Mouse (Mus musculus) limb, embryonic 14.5 days (tissue): ENCODE data around the gene Espnl. TPM values are rescaled to one million over a fixed set of nuclear protein-coding genes. Genes with fewer than 3 reads are reported as not detected.

Experiments
- ATAC-seq: fragments of 200-750 bp; cut with Nextera tagmentation; 2 replicates; pipeline ENCODE4 v1.8.0; 2017; ENCODE audit warnings: low read depth, moderate number of reproducible peaks, moderate TSS enrichment; ENCODE audit not compliant: low FRiP score
- DNase-seq: peaks from one replicate; pipeline ENCODE4 v3.0.0-alpha.2; 2015; ENCODE audit warnings: low spot score
- H3K27ac ChIP-seq: fragments of 300-500 bp; sonication (generic); replicated peaks from 2 replicates; pipeline ENCODE4 v1.5.1; 2014; ENCODE audit warnings: low read depth, mild to moderate bottlenecking, low read length, moderate library complexity, mixed read lengths
- H3K27me3 ChIP-seq: fragments of 300-500 bp; sonication (generic); 2 replicates; pipeline ENCODE4 v1.6.1; 2014; ENCODE audit warnings: low read length, mixed read lengths; ENCODE audit not compliant: control insufficient read depth, insufficient read depth
- H3K36me3 ChIP-seq: fragments of 300-500 bp; sonication (generic); 2 replicates; pipeline ENCODE4 v1.6.1; 2014; ENCODE audit warnings: mild to moderate bottlenecking, low read length, moderate library complexity, mixed read lengths; ENCODE audit not compliant: control insufficient read depth, insufficient read depth
- H3K4me1 ChIP-seq: fragments of 300-500 bp; sonication (generic); 2 replicates; pipeline ENCODE4 v1.6.1; 2014; ENCODE audit warnings: antibody characterized with exemption, low read length, mixed read lengths; ENCODE audit not compliant: control insufficient read depth, insufficient read depth
- H3K4me2 ChIP-seq: fragments of 300-500 bp; sonication (generic); replicated peaks from 2 replicates; pipeline ENCODE4 v1.6.1; 2014; ENCODE audit warnings: low read depth, mild to moderate bottlenecking, low read length, moderate library complexity; ENCODE audit not compliant: severe bottlenecking
- H3K4me3 ChIP-seq: fragments of 300-500 bp; sonication (generic); replicated peaks from 2 replicates; pipeline ENCODE4 v1.5.1; 2014; ENCODE audit warnings: low read length
- H3K9ac ChIP-seq: fragments of 300-500 bp; sonication (generic); 2 replicates; pipeline ENCODE4 v1.6.1; 2014; ENCODE audit warnings: mild to moderate bottlenecking, low read depth, low read length, moderate library complexity; ENCODE audit not compliant: severe bottlenecking
- H3K9me3 ChIP-seq: fragments of 300-500 bp; sonication (generic); 2 replicates; pipeline ENCODE4 v1.6.1; 2016; ENCODE audit warnings: low read length; ENCODE audit not compliant: control insufficient read depth
- POLR2A ChIP-seq: fragments of 200-500 bp; IDR thresholded peaks from 2 replicates; pipeline ENCODE4 v1.8.0; 2012; ENCODE audit warnings: inconsistent platforms, mild to moderate bottlenecking, moderate library complexity, borderline replicate concordance; ENCODE audit not compliant: insufficient read depth, insufficient read length; ENCODE audit errors: extremely low read depth
- WGBS: fragments of 180-500 bp; shearing (Covaris S2); extraction: QIAGEN DNeasy Blood & Tissue Kit; methylation state at CpG from one replicate; pipeline ENCODE4 v1.1.7; 2014; 5-methylcytosine and 5-hydroxymethylcytosine counted together
- polyA plus RNA-seq, 2 experiments: library from polyadenylated mRNA; depleted of rRNA in 1 of 2; stranded (reverse) in 1 of 2; unstranded in 1 of 2; fragments of >200 nt; fragmentation: Nextera tagmentation in 1 of 2; extraction: Ambion mirVana in 1 of 2; gene quantifications; 2 replicates each; pipeline versions ENCODE4 v1.2.1 to v1.2.3; 2012 to 2014

Espnl gene
- polyA plus RNA-seq, 2 experiments, result 0.08 to 0.10 TPM

DNA sequence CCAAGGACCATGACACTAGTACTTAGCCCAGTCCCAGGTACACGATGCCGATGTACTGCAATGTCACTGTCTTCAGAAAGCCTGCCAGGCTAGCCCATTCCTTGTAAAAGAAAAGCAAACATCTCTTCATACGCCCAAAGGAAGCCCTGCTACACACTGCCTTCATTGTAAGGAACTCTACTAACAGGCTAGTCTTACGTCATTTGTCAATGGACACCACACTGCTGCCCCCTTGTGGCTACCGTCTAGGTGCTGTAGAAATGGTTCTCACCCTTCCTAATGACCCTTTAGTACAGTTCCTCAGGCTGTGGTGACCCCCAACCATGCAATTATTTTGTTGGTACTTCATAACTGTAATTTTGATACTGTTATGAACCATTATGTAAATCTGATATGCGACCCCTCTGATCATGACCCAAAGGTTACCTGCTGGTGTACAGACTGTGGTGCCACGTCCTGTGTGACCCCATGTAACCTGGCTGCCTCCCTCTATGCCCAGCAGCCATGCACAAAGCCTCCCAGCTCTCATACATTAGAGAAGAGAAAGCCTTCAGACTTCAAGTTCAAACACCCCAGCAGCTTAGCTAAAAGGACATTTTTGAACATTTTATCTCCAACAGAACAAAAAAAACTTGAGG is 58.7 kb downstream of the Espnl start:
- Histone ChIP-seq H3K4me3 (no peak overlapping the region), H3K36me3 (peaks cover 95% of the 10 kb centered on the region), H3K27me3 (no peaks in the 10 kb centered on the region), H3K4me2 (no peak overlapping the region), H3K9me3 (no peaks in the 10 kb centered on the region), H3K9ac (no peak overlapping the region), H3K27ac (no peak overlapping the region), H3K4me1 (no peaks in the 10 kb centered on the region)
- TF ChIP-seq POLR2A, result no peak
- ATAC-seq, result peak; percentile 73
- WGBS, result 61% methylated on average over 7 of the region's 7 CpGs
- peak; percentile 86 for DNase-seq

DNA sequence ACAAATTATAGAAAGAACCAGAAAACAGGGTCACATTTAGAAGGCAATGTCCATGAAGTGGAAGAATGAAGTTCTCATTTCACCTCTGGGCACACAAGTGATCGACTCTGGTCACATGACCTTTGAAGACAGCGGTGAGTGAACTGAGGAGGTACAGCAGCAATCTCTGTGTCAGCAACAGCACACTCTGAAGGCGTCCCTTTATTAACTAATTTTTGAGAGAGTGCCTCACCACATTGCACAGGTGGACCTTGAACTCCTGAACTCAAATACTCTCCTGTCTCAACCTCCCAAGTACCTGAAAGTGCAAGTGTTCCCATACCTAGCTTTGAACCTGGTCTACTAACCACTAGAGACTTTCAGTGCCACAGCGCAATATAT is 59.2 kb downstream of the Espnl start:
- no peaks in the 10 kb centered on the region for H3K4me1 ChIP-seq
- no peak overlapping the region for H3K9ac ChIP-seq
- TF ChIP-seq POLR2A, result no peak
- peaks cover 94% of the 10 kb centered on the region for H3K36me3 ChIP-seq
- H3K9me3 ChIP-seq, result no peaks in the 10 kb centered on the region
- DNase-seq, result no peak
- 93% methylated on average over 4 of the region's 4 CpGs for WGBS
- H3K4me3 ChIP-seq, result no peak overlapping the region
- no peak overlapping the region for H3K27ac ChIP-seq
- H3K27me3 ChIP-seq, result no peaks in the 10 kb centered on the region
- no peak overlapping the region for H3K4me2 ChIP-seq
- ATAC-seq, result no peak

DNA sequence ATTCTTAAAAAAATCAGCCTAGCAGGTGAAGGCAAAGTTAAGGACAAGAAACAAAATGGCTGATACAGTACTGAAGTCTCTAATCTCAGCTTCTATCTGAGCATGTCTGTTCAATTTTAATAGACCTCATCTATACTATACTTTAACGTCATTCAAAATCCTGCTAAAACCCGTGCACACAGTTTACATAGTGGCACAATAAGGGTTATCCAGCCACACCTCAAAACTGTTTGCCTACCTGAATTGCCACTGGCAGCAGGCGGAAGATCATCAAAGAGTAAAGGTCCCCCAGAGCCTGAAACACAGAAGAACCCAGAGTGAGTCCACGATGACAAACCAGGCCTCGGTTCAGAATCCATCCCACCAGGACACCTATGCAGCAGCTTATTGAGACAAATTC is 68.5 kb downstream of the Espnl start:
- no peak overlapping the region for H3K9ac ChIP-seq
- H3K27ac ChIP-seq, result no peak overlapping the region
- no peak overlapping the region for H3K4me2 ChIP-seq
- H3K36me3 ChIP-seq, result peaks cover 76% of the 10 kb centered on the region
- ATAC-seq (no peak), DNase-seq (no peak)
- no peaks in the 10 kb centered on the region for H3K9me3 ChIP-seq
- TF ChIP-seq POLR2A, result no peak
- no peaks in the 10 kb centered on the region for H3K4me1 ChIP-seq
- 92% methylated on average over 5 of the region's 5 CpGs for WGBS
- H3K27me3 ChIP-seq, result no peaks in the 10 kb centered on the region
- H3K4me3 ChIP-seq, result no peak overlapping the region

DNA sequence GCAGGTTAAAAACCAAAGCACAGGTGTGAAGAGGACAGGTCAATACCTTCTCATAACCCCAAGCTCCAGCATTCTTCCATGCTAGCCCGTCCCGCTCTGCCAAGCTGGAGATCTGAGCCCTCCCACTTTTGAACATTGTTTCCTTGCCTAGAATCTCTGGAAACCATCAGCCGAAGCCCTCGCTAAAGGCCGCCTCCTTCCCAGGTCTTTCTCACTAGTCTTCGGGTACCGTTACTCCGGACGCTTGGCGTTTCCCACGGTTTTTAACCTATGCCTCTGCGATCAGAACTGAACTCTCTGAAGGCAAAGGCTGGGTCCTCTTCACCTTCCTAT is 76.0 kb downstream of the Espnl start:
- DNase-seq (no peak), ATAC-seq (no peak)
- peak overlapping the region; percentile 83 for H3K27ac ChIP-seq
- H3K36me3 ChIP-seq, result peaks cover 11% of the 10 kb centered on the region
- peak overlapping the region; percentile 60 for H3K4me2 ChIP-seq
- peaks cover 13% of the 10 kb centered on the region for H3K4me1 ChIP-seq
- TF ChIP-seq POLR2A, result no peak
- WGBS, result 0% methylated on average over 12 of the region's 12 CpGs
- H3K27me3 ChIP-seq, result no peaks in the 10 kb centered on the region
- peak overlapping the region; percentile 94 for H3K9ac ChIP-seq
- no peaks in the 10 kb centered on the region for H3K9me3 ChIP-seq
- H3K4me3 ChIP-seq, result peak overlapping the region; percentile 97

Other genes starting within 250 kb of the Espnl start
- gene Rbm44, start 177.0 kb upstream of the Espnl start, polyA plus RNA-seq (2012; rRNA removed), result 0.51 and 0.60 TPM in 2 replicates
- 0.78 and 0.95 TPM in 2 replicates for gene Rbm44, start 177.0 kb upstream of the Espnl start, polyA plus RNA-seq (2014; fragmentation: Nextera tagmentation; extraction: Ambion mirVana)
- 4.4 and 4.6 TPM in 2 replicates for gene Ramp1, start 142.3 kb upstream of the Espnl start, polyA plus RNA-seq (2012; rRNA removed)
- 5.9 and 7.1 TPM in 2 replicates for gene Ramp1, start 142.3 kb upstream of the Espnl start, polyA plus RNA-seq (2014; fragmentation: Nextera tagmentation; extraction: Ambion mirVana)
- 44.9 and 57.9 TPM in 2 replicates for gene Ube2f, start 71.8 kb upstream of the Espnl start, polyA plus RNA-seq (2012; rRNA removed)
- 63.2 and 65.7 TPM in 2 replicates for gene Ube2f, start 71.8 kb upstream of the Espnl start, polyA plus RNA-seq (2014; fragmentation: Nextera tagmentation; extraction: Ambion mirVana)
- 13.5 and 15.0 TPM in 2 replicates for gene Scly, start 23.7 kb upstream of the Espnl start, polyA plus RNA-seq (2012; rRNA removed)
- gene Scly, start 23.7 kb upstream of the Espnl start, polyA plus RNA-seq (2014; fragmentation: Nextera tagmentation; extraction: Ambion mirVana), result 10.7 and 11.6 TPM in 2 replicates
- 4.1 and 4.6 TPM in 2 replicates for gene Klhl30, start 28.9 kb downstream of the Espnl start, polyA plus RNA-seq (2012; rRNA removed)
- 3.3 and 3.7 TPM in 2 replicates for gene Klhl30, start 28.9 kb downstream of the Espnl start, polyA plus RNA-seq (2014; fragmentation: Nextera tagmentation; extraction: Ambion mirVana)
- 2.1 and 2.2 TPM in 2 replicates for gene Erfe, start 44.4 kb downstream of the Espnl start, polyA plus RNA-seq (2012; rRNA removed)
- 1.5 and 1.9 TPM in 2 replicates for gene Erfe, start 44.4 kb downstream of the Espnl start, polyA plus RNA-seq (2014; fragmentation: Nextera tagmentation; extraction: Ambion mirVana)
- gene Ilkap, start 76.7 kb downstream of the Espnl start, polyA plus RNA-seq (2012; rRNA removed), result 130 and 142 TPM in 2 replicates
- 140 and 158 TPM in 2 replicates for gene Ilkap, start 76.7 kb downstream of the Espnl start, polyA plus RNA-seq (2014; fragmentation: Nextera tagmentation; extraction: Ambion mirVana)
- gene Hes6, start 92.0 kb downstream of the Espnl start, polyA plus RNA-seq (2012; rRNA removed), result 82.8 and 104 TPM in 2 replicates
- 91.0 and 91.6 TPM in 2 replicates for gene Hes6, start 92.0 kb downstream of the Espnl start, polyA plus RNA-seq (2014; fragmentation: Nextera tagmentation; extraction: Ambion mirVana)
- gene Per2, start 137.2 kb downstream of the Espnl start, polyA plus RNA-seq (2012; rRNA removed), result 8.3 and 10.5 TPM in 2 replicates
- gene Per2, start 137.2 kb downstream of the Espnl start, polyA plus RNA-seq (2014; fragmentation: Nextera tagmentation; extraction: Ambion mirVana), result 4.0 and 4.2 TPM in 2 replicates
- gene Traf3ip1, start 172.6 kb downstream of the Espnl start, polyA plus RNA-seq (2012; rRNA removed), result 14.2 and 16.7 TPM in 2 replicates
- gene Traf3ip1, start 172.6 kb downstream of the Espnl start, polyA plus RNA-seq (2014; fragmentation: Nextera tagmentation; extraction: Ambion mirVana), result 5.1 and 6.2 TPM in 2 replicates
- gene Asb1, start 218.5 kb downstream of the Espnl start, polyA plus RNA-seq (2012; rRNA removed), result 8.1 and 8.5 TPM in 2 replicates
- gene Asb1, start 218.5 kb downstream of the Espnl start, polyA plus RNA-seq (2014; fragmentation: Nextera tagmentation; extraction: Ambion mirVana), result 7.3 and 8.5 TPM in 2 replicates